In genomic region chr8:46196877-46197276, GRCm38 (mm10) we compare ENCODE assay signal across 22 mouse cellular contexts.
"Had no signal": no experiment of that assay in that cellular context is flagged by ENCODE, and none has a peak within 500 bp of the region (broad histone marks: within the 10 kb centered on the region; RNA-seq: fewer than 3 reads in every experiment).

No protein-coding gene starts in this region.

- H3K9ac ChIP-seq: limb, embryonic 13.5 days; liver, embryonic 12.5 days; liver, embryonic 15.5 days; lung, embryonic 15.5 days; midbrain, embryonic 12.5 days; midbrain, embryonic 15.5 days; neural tube, embryonic 12.5 days; neural tube, embryonic 15.5 days; stomach, embryonic 15.5 days had no signal

- H3K27ac ChIP-seq: layer of hippocampus, adult 2 months; limb, embryonic 10.5 days; limb, embryonic 13.5 days; liver, embryonic 12.5 days; liver, embryonic 15.5 days; lung, embryonic 15.5 days; midbrain, embryonic 12.5 days; midbrain, embryonic 15.5 days; neural tube, embryonic 12.5 days; neural tube, embryonic 15.5 days; stomach, embryonic 15.5 days had no signal

- H3K4me3 ChIP-seq: layer of hippocampus, adult 2 months; limb, embryonic 10.5 days; limb, embryonic 13.5 days; liver, embryonic 12.5 days; liver, embryonic 15.5 days; lung, embryonic 15.5 days; midbrain, embryonic 12.5 days; midbrain, embryonic 15.5 days; neural tube, embryonic 12.5 days; neural tube, embryonic 15.5 days; stomach, embryonic 15.5 days had no signal

- H3K4me1 ChIP-seq: limb, embryonic 13.5 days; liver, embryonic 12.5 days; liver, embryonic 15.5 days; lung, embryonic 15.5 days; midbrain, embryonic 12.5 days; midbrain, embryonic 15.5 days; neural tube, embryonic 12.5 days; neural tube, embryonic 15.5 days; stomach, embryonic 15.5 days had no signal

- H3K27me3 ChIP-seq: limb, embryonic 13.5 days; liver, embryonic 12.5 days; liver, embryonic 15.5 days; lung, embryonic 15.5 days; midbrain, embryonic 12.5 days; midbrain, embryonic 15.5 days; neural tube, embryonic 12.5 days; neural tube, embryonic 15.5 days; stomach, embryonic 15.5 days had no signal

- DNase-seq: kidney, adult 8-10 months; kidney, postnatal 25 days; layer of hippocampus, adult 9-11 months; liver; lung, adult 18-20 months; lung, postnatal 10 days; lung, postnatal 36 days; retina, postnatal 1 day; right cerebral cortex, postnatal 25 days; spleen, adult 18-20 months; thymus, postnatal 25 days had no signal

- H3K36me3 ChIP-seq: stomach, embryonic 15.5 days had no signal

- H3K9me3 ChIP-seq: limb, embryonic 10.5 days; limb, embryonic 13.5 days; liver, embryonic 12.5 days; liver, embryonic 15.5 days; lung, embryonic 15.5 days; midbrain, embryonic 12.5 days; midbrain, embryonic 15.5 days; neural tube, embryonic 12.5 days; neural tube, embryonic 15.5 days; stomach, embryonic 15.5 days had no signal
